Mouse (Mus musculus): ENCODE measurements at regions not wholly inside any gene's neighbourhood (a gene's known extent, or its start where the extent isn't known, plus 50 kb on each side); places are given as distances from the start of the nearest gene placed in this dataset.

- Histone ChIP-seq H3K4me1 (ENCODE audit: control insufficient read depth, insufficient read depth, low read length) (0 out of 2 replicates have a peak, but pooled peaks cover 2% of the 10 kb centered on the region), H3K36me3 (ENCODE audit: control insufficient read depth, insufficient read depth, low read length) (no peaks in the 10 kb centered on the region), H3K9ac (replicated peaks; ENCODE audit: low read depth, low read length) (no peak overlapping the region), H3K4me3 (ENCODE audit: low read depth, low read length) (no peak overlapping the region), H3K4me2 (replicated peaks; ENCODE audit: low read depth, low read length) (no peak overlapping the region), H3K27me3 (ENCODE audit: control insufficient read depth, insufficient read depth, low read length) (no peaks in the 10 kb centered on the region), H3K9me3 (ENCODE audit: control insufficient read depth, low read depth, low read length) (no peaks in the 10 kb centered on the region), H3K27ac (ENCODE audit: low read length) (no peak overlapping the region)
- WGBS, result 40% methylated on average over 6 of the region's 6 CpGs
- ATAC-seq (ENCODE audit: insufficient number of reproducible peaks, insufficient read depth, low FRiP score, low read depth), result no peak
Observed at GRCm38 (mm10) chr16:58316889-58317455, 91.3 kb upstream of the Dcbld2 start.

GRCm38 (mm10) chr16:58331087-58331486 is 77.2 kb upstream of the Dcbld2 start:
- ATAC-seq (ENCODE audit: insufficient number of reproducible peaks, insufficient read depth, low FRiP score, low read depth), result no peak
- Histone ChIP-seq H3K27me3 (ENCODE audit: control insufficient read depth, insufficient read depth, low read length) (no peaks in the 10 kb centered on the region), H3K4me1 (ENCODE audit: control insufficient read depth, insufficient read depth, low read length) (no peaks in the 10 kb centered on the region), H3K4me2 (replicated peaks; ENCODE audit: low read depth, low read length) (no peak overlapping the region), H3K9me3 (ENCODE audit: control insufficient read depth, low read depth, low read length) (no peaks in the 10 kb centered on the region), H3K9ac (replicated peaks; ENCODE audit: low read depth, low read length) (no peak overlapping the region), H3K4me3 (ENCODE audit: low read depth, low read length) (no peak overlapping the region), H3K27ac (ENCODE audit: low read length) (no peak overlapping the region), H3K36me3 (ENCODE audit: control insufficient read depth, insufficient read depth, low read length) (no peaks in the 10 kb centered on the region)
- WGBS, result 56% methylated on average over 3 of the region's 3 CpGs

GRCm38 (mm10) chr16:58343921-58344320 is 64.3 kb upstream of the Dcbld2 start:
- WGBS, result 64% methylated on average over 5 of the region's 5 CpGs
- no peak overlapping the region for H3K4me2 ChIP-seq (replicated peaks; ENCODE audit: low read depth, low read length)
- no peak for ATAC-seq (ENCODE audit: insufficient number of reproducible peaks, insufficient read depth, low FRiP score, low read depth)
- no peaks in the 10 kb centered on the region for H3K27me3 ChIP-seq (ENCODE audit: control insufficient read depth, insufficient read depth, low read length)
- no peaks in the 10 kb centered on the region for H3K4me1 ChIP-seq (ENCODE audit: control insufficient read depth, insufficient read depth, low read length)
- no peak overlapping the region for H3K9ac ChIP-seq (replicated peaks; ENCODE audit: low read depth, low read length)
- no peak overlapping the region for H3K27ac ChIP-seq (ENCODE audit: low read length)
- no peak overlapping the region for H3K4me3 ChIP-seq (ENCODE audit: low read depth, low read length)
- no peaks in the 10 kb centered on the region for H3K9me3 ChIP-seq (ENCODE audit: control insufficient read depth, low read depth, low read length)
- no peaks in the 10 kb centered on the region for H3K36me3 ChIP-seq (ENCODE audit: control insufficient read depth, insufficient read depth, low read length)

GRCm38 (mm10) chr16:58349354-58349753 is 58.9 kb upstream of the Dcbld2 start:
- H3K9ac ChIP-seq (replicated peaks; ENCODE audit: low read depth, low read length), result no peak overlapping the region
- no peak for ATAC-seq (ENCODE audit: insufficient number of reproducible peaks, insufficient read depth, low FRiP score, low read depth)
- no peak overlapping the region for H3K4me3 ChIP-seq (ENCODE audit: low read depth, low read length)
- no peaks in the 10 kb centered on the region for H3K4me1 ChIP-seq (ENCODE audit: control insufficient read depth, insufficient read depth, low read length)
- H3K27ac ChIP-seq (ENCODE audit: low read length), result no peak overlapping the region
- no peaks in the 10 kb centered on the region for H3K36me3 ChIP-seq (ENCODE audit: control insufficient read depth, insufficient read depth, low read length)
- no peak overlapping the region for H3K4me2 ChIP-seq (replicated peaks; ENCODE audit: low read depth, low read length)
- no peaks in the 10 kb centered on the region for H3K9me3 ChIP-seq (ENCODE audit: control insufficient read depth, low read depth, low read length)
- WGBS, result 51% methylated on average over 5 of the region's 5 CpGs
- H3K27me3 ChIP-seq (ENCODE audit: control insufficient read depth, insufficient read depth, low read length), result no peaks in the 10 kb centered on the region

GRCm38 (mm10) chr16:58349802-58350201 is 58.4 kb upstream of the Dcbld2 start:
- no peaks in the 10 kb centered on the region for H3K27me3 ChIP-seq (ENCODE audit: control insufficient read depth, insufficient read depth, low read length)
- H3K9ac ChIP-seq (replicated peaks; ENCODE audit: low read depth, low read length), result no peak overlapping the region
- no peaks in the 10 kb centered on the region for H3K4me1 ChIP-seq (ENCODE audit: control insufficient read depth, insufficient read depth, low read length)
- ATAC-seq (ENCODE audit: insufficient number of reproducible peaks, insufficient read depth, low FRiP score, low read depth), result no peak
- no peaks in the 10 kb centered on the region for H3K36me3 ChIP-seq (ENCODE audit: control insufficient read depth, insufficient read depth, low read length)
- WGBS, result 64% methylated on average over 2 of the region's 2 CpGs
- H3K9me3 ChIP-seq (ENCODE audit: control insufficient read depth, low read depth, low read length), result no peaks in the 10 kb centered on the region
- no peak overlapping the region for H3K27ac ChIP-seq (ENCODE audit: low read length)
- no peak overlapping the region for H3K4me2 ChIP-seq (replicated peaks; ENCODE audit: low read depth, low read length)
- no peak overlapping the region for H3K4me3 ChIP-seq (ENCODE audit: low read depth, low read length)

- no peak overlapping the region for H3K4me2 ChIP-seq (replicated peaks; ENCODE audit: low read depth, low read length)
- no peak for ATAC-seq (ENCODE audit: insufficient number of reproducible peaks, insufficient read depth, low FRiP score, low read depth)
- no peaks in the 10 kb centered on the region for H3K36me3 ChIP-seq (ENCODE audit: control insufficient read depth, insufficient read depth, low read length)
- no peak overlapping the region for H3K4me3 ChIP-seq (ENCODE audit: low read depth, low read length)
- 83% methylated on average over 3 of the region's 3 CpGs for WGBS
- no peak overlapping the region for H3K27ac ChIP-seq (ENCODE audit: low read length)
- no peaks in the 10 kb centered on the region for H3K4me1 ChIP-seq (ENCODE audit: control insufficient read depth, insufficient read depth, low read length)
- H3K27me3 ChIP-seq (ENCODE audit: control insufficient read depth, insufficient read depth, low read length), result no peaks in the 10 kb centered on the region
- no peaks in the 10 kb centered on the region for H3K9me3 ChIP-seq (ENCODE audit: control insufficient read depth, low read depth, low read length)
- no peak overlapping the region for H3K9ac ChIP-seq (replicated peaks; ENCODE audit: low read depth, low read length)
Observed at GRCm38 (mm10) chr16:58352156-58352555, 56.1 kb upstream of the Dcbld2 start.

GRCm38 (mm10) chr16:58354551-58354950 is 53.7 kb upstream of the Dcbld2 start:
- Histone ChIP-seq H3K4me2 (replicated peaks; ENCODE audit: low read depth, low read length) (no peak overlapping the region), H3K36me3 (ENCODE audit: control insufficient read depth, insufficient read depth, low read length) (no peaks in the 10 kb centered on the region), H3K27ac (ENCODE audit: low read length) (no peak overlapping the region), H3K9ac (replicated peaks; ENCODE audit: low read depth, low read length) (no peak overlapping the region), H3K4me1 (ENCODE audit: control insufficient read depth, insufficient read depth, low read length) (no peaks in the 10 kb centered on the region), H3K27me3 (ENCODE audit: control insufficient read depth, insufficient read depth, low read length) (no peaks in the 10 kb centered on the region), H3K4me3 (ENCODE audit: low read depth, low read length) (no peak overlapping the region), H3K9me3 (ENCODE audit: control insufficient read depth, low read depth, low read length) (no peaks in the 10 kb centered on the region)
- no peak for ATAC-seq (ENCODE audit: insufficient number of reproducible peaks, insufficient read depth, low FRiP score, low read depth)
- WGBS, result 66% methylated on average over 6 of the region's 6 CpGs

Measured in stomach, embryonic 14.5 days (tissue).